In the genomic region with DNA sequence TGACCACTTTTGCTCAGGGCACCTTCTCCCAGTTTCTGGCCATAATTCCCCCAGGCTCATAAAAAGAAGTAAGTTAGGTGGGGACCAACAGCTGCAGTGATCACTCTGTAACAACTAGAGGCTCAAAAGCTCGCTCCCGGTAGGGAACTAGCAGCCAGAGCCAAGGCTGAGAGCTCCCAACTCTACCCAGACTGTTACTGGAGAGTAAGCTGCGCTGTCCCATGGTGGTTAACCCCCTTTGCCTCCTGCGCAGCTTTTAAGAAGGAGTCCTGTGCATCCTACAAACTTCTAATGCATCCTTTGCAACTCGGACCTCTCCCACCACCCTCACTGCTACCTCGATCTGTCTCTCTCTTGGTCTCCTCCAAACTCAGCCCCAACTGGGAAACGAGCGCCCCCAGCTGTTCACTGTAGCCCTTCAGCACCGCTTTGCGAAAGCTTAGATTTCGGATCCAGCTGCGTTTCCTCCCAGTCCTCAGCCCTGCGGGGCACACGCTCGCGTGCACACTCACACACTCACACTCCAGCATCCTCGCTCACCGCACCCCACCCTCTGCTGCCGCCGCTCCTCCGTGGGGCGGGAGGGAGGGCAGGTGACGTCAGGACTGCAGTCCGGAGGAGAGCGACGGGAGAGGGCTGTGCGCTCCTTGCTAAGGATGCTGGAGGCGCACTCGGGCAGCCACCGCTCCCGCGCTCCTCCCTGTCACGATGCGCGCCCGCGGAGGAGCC, we compare ENCODE assay signal across 8 mouse cellular contexts. TPM values are rescaled to one million over a fixed set of nuclear protein-coding genes. Genes with fewer than 3 reads are reported as not detected.
A peak's percentile ranks its signal among the peaks of the same experiment; 100 is the strongest.
DNase-seq lines count a peak whose midpoint lies in the region; ATAC-seq and TF ChIP-seq lines count a peak whose summit lies in the region.

A gene (plus strand): TSS at position 610 of the 729 bp plus-strand sequence.

- peak; percentile 64 for TF ChIP-seq CTCF in lung, embryonic 14.5 days (IDR thresholded peaks at IDR 0.05; ENCODE audit: low read depth)

- H3K4me3 ChIP-seq in forebrain, embryonic 14.5 days (ENCODE audit: low read depth, low read length) = peak within 1 kb of the TSS; percentile 47
- H3K4me3 ChIP-seq in heart, embryonic 15.5 days = peak within 1 kb of the TSS; percentile 48
- peak within 1 kb of the TSS; percentile 44 for H3K4me3 ChIP-seq in lung, embryonic 14.5 days (ENCODE audit: low read depth, low read length)

- no peak within 1 kb of the TSS for H3K27ac ChIP-seq in forebrain, embryonic 14.5 days (ENCODE audit: low read depth, low read length)
- no peak within 1 kb of the TSS for H3K27ac ChIP-seq in heart, embryonic 15.5 days
- no peak within 1 kb of the TSS for H3K27ac ChIP-seq in lung, embryonic 14.5 days (ENCODE audit: low read depth)

- no peaks in the 10 kb centered on the region for H3K36me3 ChIP-seq in forebrain, embryonic 14.5 days (ENCODE audit: control insufficient read depth, insufficient read depth, low read length)
- H3K36me3 ChIP-seq in heart, embryonic 15.5 days = no peaks in the 10 kb centered on the region
- H3K36me3 ChIP-seq in lung, embryonic 14.5 days (ENCODE audit: insufficient read depth) = no peaks in the 10 kb centered on the region

- WGBS in forebrain, embryonic 14.5 days = under 1% methylated on average over 37 of the region's 37 CpGs
- WGBS in heart, embryonic 15.5 days = under 1% methylated on average over 37 of the region's 37 CpGs
- under 1% methylated on average over 31 of the region's 37 CpGs for WGBS in lung, embryonic 14.5 days

- DNase-seq in R1 (ENCODE audit: low read depth, low spot score) = peak; percentile 89
- peak; percentile 2 for DNase-seq in cerebellum, adult 11 months
- peak; percentile 81 for DNase-seq in forebrain, embryonic 14.5 days (ENCODE audit: low spot score)
- peak; percentile 37 for DNase-seq in layer of hippocampus, adult 9-10 months (ENCODE audit: low spot score)
- DNase-seq in lung, embryonic 14.5 days = peak; percentile 84
- DNase-seq in right cerebral cortex, adult 18-20 months = peak; percentile 85
- no peak for DNase-seq in spleen, postnatal 14 days (ENCODE audit: low spot score in 2 of 2)

- peak within 1 kb of the TSS; percentile 93 for H3K4me2 ChIP-seq in forebrain, embryonic 14.5 days (ENCODE audit: low read length)
- H3K4me2 ChIP-seq in heart, embryonic 15.5 days = peak within 1 kb of the TSS; percentile 88
- H3K4me2 ChIP-seq in lung, embryonic 14.5 days = peak within 1 kb of the TSS; percentile 90

- peaks cover 13% of the 10 kb centered on the region; the same call in 1 of the 2 replicates for H3K27me3 ChIP-seq in forebrain, embryonic 14.5 days (replicated peaks; ENCODE audit: control insufficient read depth, insufficient read depth, low read length)
- H3K27me3 ChIP-seq in heart, embryonic 15.5 days = peaks cover 39% of the 10 kb centered on the region
- H3K27me3 ChIP-seq in lung, embryonic 14.5 days (ENCODE audit: insufficient read depth, low read length) = peaks cover 27% of the 10 kb centered on the region

- no peaks in the 10 kb centered on the region for H3K4me1 ChIP-seq in forebrain, embryonic 14.5 days (ENCODE audit: control insufficient read depth, insufficient read depth, low read length)
- peaks cover 15% of the 10 kb centered on the region for H3K4me1 ChIP-seq in heart, embryonic 15.5 days (replicated peaks)
- no peaks in the 10 kb centered on the region for H3K4me1 ChIP-seq in lung, embryonic 14.5 days (ENCODE audit: insufficient read depth)

- peak within 1 kb of the TSS; percentile 52 for H3K9ac ChIP-seq in forebrain, embryonic 14.5 days (ENCODE audit: low read length)
- no peak within 1 kb of the TSS for H3K9ac ChIP-seq in heart, embryonic 15.5 days
- peak within 1 kb of the TSS; percentile 33 for H3K9ac ChIP-seq in lung, embryonic 14.5 days

- ATAC-seq in forebrain, embryonic 14.5 days = peak; percentile 96
- ATAC-seq in heart, embryonic 15.5 days (replicated peaks; ENCODE audit: insufficient number of reproducible peaks, insufficient read depth, low FRiP score, low read depth) = peak; percentile 64
- ATAC-seq in lung, embryonic 14.5 days (ENCODE audit: insufficient read depth) = peak; percentile 91

- no peaks in the 10 kb centered on the region for H3K9me3 ChIP-seq in forebrain, embryonic 14.5 days (replicated peaks; ENCODE audit: control insufficient read depth, low read length)
- H3K9me3 ChIP-seq in heart, embryonic 15.5 days (replicated peaks) = no peaks in the 10 kb centered on the region
- H3K9me3 ChIP-seq in lung, embryonic 14.5 days (ENCODE audit: low read depth, low read length) = no peaks in the 10 kb centered on the region

RNA-seq across cellular contexts. Expression of the gene that starts here (rescaled TPM):
- polyA plus RNA-seq in forebrain, embryonic 14.5 days (2014; fragmentation: Nextera tagmentation; extraction: Ambion mirVana) = 13.6 and 14.7 TPM in 2 replicates
- polyA plus RNA-seq in heart, embryonic 15.5 days (2015; fragmentation: Nextera tagmentation; extraction: Ambion mirVana) = 8.1 and 10.1 TPM in 2 replicates
- 33.4 and 34.7 TPM in 2 replicates for polyA plus RNA-seq in lung, embryonic 14.5 days (2014; fragmentation: Nextera tagmentation; extraction: Ambion mirVana)

Comparison
In these comparisons a context has a peak if more than half of its experiments do, and no peak if none do; other contexts are left out.
1. DNase-seq: peak in R1 (single experiment), cerebellum, adult 11 months (single experiment), forebrain, embryonic 14.5 days (single experiment), layer of hippocampus, adult 9-10 months (single experiment), lung, embryonic 14.5 days (single experiment) and right cerebral cortex, adult 18-20 months (single experiment); none in spleen, postnatal 14 days (0 of 2).
2. Peak in every context shown above with its lines, with median percentiles within 50 percentile points of each other: ATAC-seq, H3K4me2 ChIP-seq and H3K4me3 ChIP-seq.